Comparison of ENCODE assay signal across 23 mouse cellular contexts in genomic region chr7:53109265-53109855, GRCm38 (mm10).
DNase-seq lines count a peak whose midpoint lies in the region; ATAC-seq and TF ChIP-seq lines count a peak whose summit lies in the region.
"Had no signal": no experiment of that assay in that cellular context is flagged by ENCODE, and none has a peak within 500 bp of the region (broad histone marks: within the 10 kb centered on the region; RNA-seq: fewer than 3 reads in every experiment).

No protein-coding gene starts in this region.

- H3K36me3 ChIP-seq in forebrain, embryonic 13.5 days (ENCODE audit: poor library complexity, severe bottlenecking) = no peaks in the 10 kb centered on the region
- no peaks in the 10 kb centered on the region for H3K36me3 ChIP-seq in forebrain, embryonic 11.5 days (ENCODE audit: control insufficient read depth, insufficient read depth, low read length)
- H3K36me3 ChIP-seq in hindbrain, embryonic 11.5 days (ENCODE audit: control insufficient read depth, insufficient read depth, low read length) = no peaks in the 10 kb centered on the region
- no peaks in the 10 kb centered on the region for H3K36me3 ChIP-seq in hindbrain, embryonic 12.5 days
- H3K36me3 ChIP-seq: heart, embryonic 10.5 days; heart, embryonic 13.5 days; hindbrain, embryonic 13.5 days; intestine, embryonic 15.5 days had no signal

- H3K4me3 ChIP-seq in forebrain, embryonic 13.5 days = no peak overlapping the region
- no peak overlapping the region for H3K4me3 ChIP-seq in forebrain, embryonic 11.5 days (ENCODE audit: low read depth, low read length)
- H3K4me3 ChIP-seq in hindbrain, embryonic 11.5 days (ENCODE audit: low read depth, low read length) = no peak overlapping the region
- no peak overlapping the region for H3K4me3 ChIP-seq in hindbrain, embryonic 12.5 days
- H3K4me3 ChIP-seq: heart, adult 2 months; heart, embryonic 10.5 days; heart, embryonic 13.5 days; hindbrain, embryonic 13.5 days; intestine, embryonic 15.5 days had no signal

- no peak for TF ChIP-seq POLR2A in brain, embryonic 14.5 days (IDR thresholded peaks at IDR 0.05; ENCODE audit: borderline replicate concordance, extremely low read depth, insufficient read depth, insufficient read length, poor library complexity, severe bottlenecking)

- H3K27ac ChIP-seq in forebrain, embryonic 13.5 days = no peak overlapping the region
- no peak overlapping the region for H3K27ac ChIP-seq in forebrain, embryonic 11.5 days (ENCODE audit: low read depth, low read length)
- H3K27ac ChIP-seq in hindbrain, embryonic 11.5 days (ENCODE audit: low read depth, low read length) = no peak overlapping the region
- H3K27ac ChIP-seq in hindbrain, embryonic 12.5 days = no peak overlapping the region
- H3K27ac ChIP-seq: heart, adult 2 months; heart, embryonic 10.5 days; heart, embryonic 13.5 days; hindbrain, embryonic 13.5 days; intestine, embryonic 15.5 days had no signal

- no peaks in the 10 kb centered on the region for H3K9me3 ChIP-seq in forebrain, embryonic 13.5 days (replicated peaks)
- no peaks in the 10 kb centered on the region for H3K9me3 ChIP-seq in forebrain, embryonic 11.5 days (ENCODE audit: control insufficient read depth, low read length)
- no peaks in the 10 kb centered on the region for H3K9me3 ChIP-seq in hindbrain, embryonic 11.5 days (ENCODE audit: control insufficient read depth, low read length)
- no peaks in the 10 kb centered on the region for H3K9me3 ChIP-seq in hindbrain, embryonic 12.5 days (replicated peaks)
- H3K9me3 ChIP-seq: heart, embryonic 10.5 days; heart, embryonic 13.5 days; hindbrain, embryonic 13.5 days; intestine, embryonic 15.5 days had no signal

- no peak for TF ChIP-seq CTCF in brain, embryonic 14.5 days (IDR thresholded peaks at IDR 0.05; ENCODE audit: borderline replicate concordance, extremely low read depth, insufficient read depth, insufficient read length)

- whole genome bisulfite sequencing in forebrain, embryonic 13.5 days = 73% methylated on average over 2 of the region's 2 CpGs
- 81% methylated on average over 2 of the region's 2 CpGs for whole genome bisulfite sequencing in forebrain, embryonic 11.5 days
- WGBS in hindbrain, embryonic 11.5 days = 75% methylated on average over 2 of the region's 2 CpGs
- 63% methylated on average over 2 of the region's 2 CpGs for WGBS in hindbrain, embryonic 12.5 days

- DNase-seq in forebrain, embryonic 11.5 days (ENCODE audit: low spot score) = no peak
- DNase-seq in hindbrain, embryonic 11.5 days (ENCODE audit: low spot score) = no peak
- DNase-seq in brain, embryonic 14.5 days (ENCODE audit: low read depth) = peak; percentile 63
- DNase-seq: adrenal gland, adult 8-10 months; adrenal gland, postnatal 25 days; cerebellum, adult 18-20 months; cerebellum, adult 9-10 months; cerebellum, postnatal 14 days; gastrocnemius, postnatal 10 days; gastrocnemius, postnatal 36 days; heart, adult 2 months; heart, postnatal 14 days; heart, postnatal 4 days; kidney, adult 11 months had no signal

- H3K4me2 ChIP-seq in forebrain, embryonic 13.5 days = no peak overlapping the region
- no peak overlapping the region for H3K4me2 ChIP-seq in forebrain, embryonic 11.5 days (ENCODE audit: low read depth, low read length, severe bottlenecking)
- no peak overlapping the region for H3K4me2 ChIP-seq in hindbrain, embryonic 11.5 days (replicated peaks; ENCODE audit: low read depth, low read length)
- H3K4me2 ChIP-seq in hindbrain, embryonic 12.5 days (replicated peaks) = no peak overlapping the region
- H3K4me2 ChIP-seq: heart, embryonic 13.5 days; hindbrain, embryonic 13.5 days; intestine, embryonic 15.5 days had no signal

- ATAC-seq in forebrain, embryonic 13.5 days = peak; percentile 78; the same call in 1 of the 2 replicates
- ATAC-seq in forebrain, embryonic 11.5 days (replicated peaks; ENCODE audit: low FRiP score) = no peak
- peak; percentile 34; the same call in 1 of the 2 replicates for ATAC-seq in hindbrain, embryonic 11.5 days (ENCODE audit: low FRiP score)
- no peak for ATAC-seq in hindbrain, embryonic 12.5 days (ENCODE audit: low FRiP score)
- no peak for ATAC-seq in frontal cortex, adult (ENCODE audit: low TSS enrichment)
- ATAC-seq: activated CD4-positive, CD25-positive, alpha-beta regulatory T cell, adult 4 months; hindbrain, embryonic 16.5 days; intestine, embryonic 15.5 days had no signal

- no peak overlapping the region for H3K9ac ChIP-seq in forebrain, embryonic 13.5 days
- H3K9ac ChIP-seq in forebrain, embryonic 11.5 days (ENCODE audit: low read length) = no peak overlapping the region
- no peak overlapping the region for H3K9ac ChIP-seq in hindbrain, embryonic 11.5 days (ENCODE audit: low read depth, low read length)
- no peak overlapping the region for H3K9ac ChIP-seq in hindbrain, embryonic 12.5 days
- H3K9ac ChIP-seq: heart, embryonic 13.5 days; hindbrain, embryonic 13.5 days; intestine, embryonic 15.5 days had no signal

- H3K27me3 ChIP-seq in forebrain, embryonic 13.5 days = no peaks in the 10 kb centered on the region
- no peaks in the 10 kb centered on the region for H3K27me3 ChIP-seq in forebrain, embryonic 11.5 days (ENCODE audit: control insufficient read depth, insufficient read depth, low read length)
- H3K27me3 ChIP-seq in hindbrain, embryonic 11.5 days (ENCODE audit: control insufficient read depth, insufficient read depth, low read length) = no peaks in the 10 kb centered on the region
- H3K27me3 ChIP-seq in hindbrain, embryonic 12.5 days = no peaks in the 10 kb centered on the region
- H3K27me3 ChIP-seq: heart, embryonic 13.5 days; hindbrain, embryonic 13.5 days; intestine, embryonic 15.5 days had no signal

- no peaks in the 10 kb centered on the region for H3K4me1 ChIP-seq in forebrain, embryonic 13.5 days
- H3K4me1 ChIP-seq in forebrain, embryonic 11.5 days (replicated peaks; ENCODE audit: control insufficient read depth, insufficient read depth, low read length) = no peaks in the 10 kb centered on the region
- H3K4me1 ChIP-seq in hindbrain, embryonic 11.5 days (replicated peaks; ENCODE audit: control insufficient read depth, insufficient read depth, low read length) = no peaks in the 10 kb centered on the region
- no peaks in the 10 kb centered on the region for H3K4me1 ChIP-seq in hindbrain, embryonic 12.5 days
- H3K4me1 ChIP-seq: heart, embryonic 10.5 days; heart, embryonic 13.5 days; hindbrain, embryonic 13.5 days; intestine, embryonic 15.5 days had no signal

Comparison
In these comparisons a context has a peak if more than half of its experiments do, and no peak if none do; other contexts are left out.
1. ATAC-seq: peak in forebrain, embryonic 13.5 days (single experiment) and hindbrain, embryonic 11.5 days (single experiment); none in forebrain, embryonic 11.5 days (single experiment), hindbrain, embryonic 12.5 days (single experiment) and frontal cortex, adult (single experiment).